Mouse (Mus musculus) heart, adult 8-10 months (tissue): ENCODE measurements around the gene Bap1. TPM values are rescaled to one million over a fixed set of nuclear protein-coding genes. Genes with fewer than 3 reads are reported as not detected.

Experiments used
- DNase-seq: peaks from one replicate; pipeline ENCODE4 v3.0.0; 2022; ENCODE audit warnings: low spot score
- total RNA-seq, 4 experiments: library from RNA; stranded (reverse); gene quantifications; 2 replicates each; pipeline ENCODE4 v1.2.4; 2022

The Bap1 gene
- total RNA-seq: 10 to 100 TPM; 42.1 to 46.9 (median 43.1) TPM

GRCm38 (mm10) chr14:31251084-31251604, at the start of gene Bap1, which contains the start of gene Phf7:
Gene Bap1 (plus strand): TSS chr14:31251450.
Gene Phf7 (minus strand): TSS chr14:31251317.
- DNase-seq: peak; percentile 93

GRCm38 (mm10) chr14:31204844-31205243, 46.4 kb upstream of the Bap1 start:
- DNase-seq: no peak

GRCm38 (mm10) chr14:31205244-31205561, 46.0 kb upstream of the Bap1 start:
- DNase-seq: no peak

GRCm38 (mm10) chr14:31205562-31206467, 45.4 kb upstream of the Bap1 start:
- DNase-seq: no peak

GRCm38 (mm10) chr14:31206472-31206981, 44.7 kb upstream of the Bap1 start:
- DNase-seq: peak; percentile 92

GRCm38 (mm10) chr14:31207070-31207830, 44.0 kb upstream of the Bap1 start:
- no peak for DNase-seq

GRCm38 (mm10) chr14:31208084-31208483, 43.2 kb upstream of the Bap1 start, which contains the start of gene Tnnc1:
Gene Tnnc1 (plus strand): TSS chr14:31208312.
- DNase-seq: no peak

GRCm38 (mm10) chr14:31209133-31209557, 42.1 kb upstream of the Bap1 start:
- peak; percentile 55 for DNase-seq

GRCm38 (mm10) chr14:31211854-31212253, 39.4 kb upstream of the Bap1 start:
- no peak for DNase-seq

- DNase-seq: no peak
Measured at GRCm38 (mm10) chr14:31212499-31212898, 38.8 kb upstream of the Bap1 start.

- DNase-seq: no peak
Measured at GRCm38 (mm10) chr14:31213868-31214267, 37.4 kb upstream of the Bap1 start.

- no peak for DNase-seq
Measured at GRCm38 (mm10) chr14:31214684-31215083, 36.6 kb upstream of the Bap1 start.

GRCm38 (mm10) chr14:31215157-31216002, 35.9 kb upstream of the Bap1 start:
- peak; percentile 75 for DNase-seq

- no peak for DNase-seq
Measured at GRCm38 (mm10) chr14:31216846-31217245, 34.4 kb upstream of the Bap1 start, which contains the start of gene Nisch. Gene Nisch (minus strand): TSS chr14:31216946.

- peak; percentile 46 for DNase-seq
Measured at GRCm38 (mm10) chr14:31217666-31218065, 33.6 kb upstream of the Bap1 start, which contains the start of gene Sema3g. Gene Sema3g (plus strand): TSS chr14:31217860.

- DNase-seq: no peak
Measured at GRCm38 (mm10) chr14:31226978-31227377, 24.3 kb upstream of the Bap1 start.

GRCm38 (mm10) chr14:31228234-31228633, 23.0 kb upstream of the Bap1 start:
- no peak for DNase-seq

GRCm38 (mm10) chr14:31230442-31230841, 20.8 kb upstream of the Bap1 start:
- no peak for DNase-seq

GRCm38 (mm10) chr14:31232404-31233069, 18.7 kb upstream of the Bap1 start:
- peak; percentile 66 for DNase-seq
